Mouse (Mus musculus): ENCODE data around the gene Selenok. TPM values are rescaled to one million over a fixed set of nuclear protein-coding genes. Genes with fewer than 3 reads are reported as not detected.

Selenok gene
- polyA plus RNA-seq, 1 experiment = 181 TPM

- no peak overlapping the region for H3K27ac ChIP-seq (ENCODE audit: insufficient read depth, low read length)
- TF ChIP-seq POLR2A (IDR thresholded peaks at IDR 0.05; ENCODE audit: low read depth, low read length) (no peak), CTCF (IDR thresholded peaks at IDR 0.05; ENCODE audit: borderline replicate concordance, insufficient read depth, low read length) (no peak)
- H3K4me3 ChIP-seq (ENCODE audit: insufficient read depth, low read length) = no peak overlapping the region
- H3K4me1 ChIP-seq (ENCODE audit: control insufficient read depth, insufficient read depth, low read length) = no peaks in the 10 kb centered on the region
Observed at GRCm38 (mm10) chr14:30022471-30022870, 54.4 kb downstream of the Selenok start.

GRCm38 (mm10) chr14:30024387-30024786 lies 56.3 kb downstream of the Selenok start:
- TF ChIP-seq POLR2A (IDR thresholded peaks at IDR 0.05; ENCODE audit: low read depth, low read length) = no peak
- TF ChIP-seq CTCF (IDR thresholded peaks at IDR 0.05; ENCODE audit: borderline replicate concordance, insufficient read depth, low read length) = no peak
- no peak overlapping the region for H3K27ac ChIP-seq (ENCODE audit: insufficient read depth, low read length)
- H3K4me1 ChIP-seq (ENCODE audit: control insufficient read depth, insufficient read depth, low read length) = no peaks in the 10 kb centered on the region
- H3K4me3 ChIP-seq (ENCODE audit: insufficient read depth, low read length) = no peak overlapping the region

Other genes with a start within 250 kb of the Selenok start
- 3.3 and 5.3 TPM in 2 replicates for gene Cacna2d3, start 246.4 kb upstream of the Selenok start, polyA plus RNA-seq (2011; ENCODE audit: insufficient read length, low read depth, missing spikeins)
- 25.2 and 25.5 TPM in 2 replicates for gene Actr8, start 10.0 kb downstream of the Selenok start, polyA plus RNA-seq (2011; ENCODE audit: insufficient read length, low read depth, missing spikeins)
- gene Il17rb, start 40.6 kb downstream of the Selenok start, polyA plus RNA-seq (2011; ENCODE audit: insufficient read length, low read depth, missing spikeins) = not detected in 2 replicates
- not detected in 2 replicates for gene Chdh, start 40.7 kb downstream of the Selenok start, polyA plus RNA-seq (2011; ENCODE audit: insufficient read length, low read depth, missing spikeins)